Mouse (Mus musculus) gastrocnemius, adult 8-10 months (tissue): ENCODE results near the gene Acss3. TPM values are rescaled to one million over a fixed set of nuclear protein-coding genes. Genes with fewer than 3 reads are reported as not detected.

Experiments used
- DNase-seq, 2 experiments: peaks; one replicate each; pipeline ENCODE4 v3.0.0; 2022; ENCODE audit warnings: low spot score in 2 of 2
- total RNA-seq, 4 experiments: library from RNA; stranded (reverse); gene quantifications; 2 replicates each; pipeline ENCODE4 v1.2.4; 2022

Acss3 gene
- total RNA-seq, 4 experiments from 2014 or later, result 5.1 to 6.3 (median 5.8) TPM

GRCm38 (mm10) chr10:107021118-107021517 is 102.3 kb downstream of the Acss3 start:
- no peak for DNase-seq

GRCm38 (mm10) chr10:107011142-107011541 is 112.3 kb downstream of the Acss3 start:
- DNase-seq, result no peak

DNA sequence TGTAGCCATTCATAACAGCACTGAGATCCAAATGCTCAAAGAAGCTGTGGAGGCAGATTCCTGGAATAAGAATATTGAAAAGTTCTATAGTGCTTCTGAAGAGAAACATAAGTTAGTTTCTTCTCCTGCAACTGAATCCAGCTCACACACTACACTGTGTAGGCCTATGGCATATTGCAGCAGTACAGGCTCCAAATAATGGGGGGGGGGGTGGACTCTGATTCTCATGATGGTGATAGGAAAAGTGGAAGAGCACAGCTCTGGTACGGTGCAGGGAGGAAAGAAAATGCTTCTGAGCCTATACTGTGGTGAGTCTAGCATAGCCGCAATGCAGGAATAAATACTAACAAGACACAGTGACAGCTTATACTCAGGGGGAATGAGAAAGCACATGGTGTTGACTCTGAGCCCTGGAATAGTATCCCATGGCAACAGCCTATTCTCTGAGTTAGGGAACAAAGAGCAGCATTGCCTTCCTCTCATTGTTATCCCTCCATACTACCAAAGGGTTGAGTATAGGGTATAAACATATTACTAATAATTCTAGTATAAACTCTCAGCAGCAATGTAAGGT is 125.3 kb downstream of the Acss3 start:
- no peak for DNase-seq

GRCm38 (mm10) chr10:106989478-106989877 is 134.0 kb downstream of the Acss3 start:
- DNase-seq, result no peak

DNA sequence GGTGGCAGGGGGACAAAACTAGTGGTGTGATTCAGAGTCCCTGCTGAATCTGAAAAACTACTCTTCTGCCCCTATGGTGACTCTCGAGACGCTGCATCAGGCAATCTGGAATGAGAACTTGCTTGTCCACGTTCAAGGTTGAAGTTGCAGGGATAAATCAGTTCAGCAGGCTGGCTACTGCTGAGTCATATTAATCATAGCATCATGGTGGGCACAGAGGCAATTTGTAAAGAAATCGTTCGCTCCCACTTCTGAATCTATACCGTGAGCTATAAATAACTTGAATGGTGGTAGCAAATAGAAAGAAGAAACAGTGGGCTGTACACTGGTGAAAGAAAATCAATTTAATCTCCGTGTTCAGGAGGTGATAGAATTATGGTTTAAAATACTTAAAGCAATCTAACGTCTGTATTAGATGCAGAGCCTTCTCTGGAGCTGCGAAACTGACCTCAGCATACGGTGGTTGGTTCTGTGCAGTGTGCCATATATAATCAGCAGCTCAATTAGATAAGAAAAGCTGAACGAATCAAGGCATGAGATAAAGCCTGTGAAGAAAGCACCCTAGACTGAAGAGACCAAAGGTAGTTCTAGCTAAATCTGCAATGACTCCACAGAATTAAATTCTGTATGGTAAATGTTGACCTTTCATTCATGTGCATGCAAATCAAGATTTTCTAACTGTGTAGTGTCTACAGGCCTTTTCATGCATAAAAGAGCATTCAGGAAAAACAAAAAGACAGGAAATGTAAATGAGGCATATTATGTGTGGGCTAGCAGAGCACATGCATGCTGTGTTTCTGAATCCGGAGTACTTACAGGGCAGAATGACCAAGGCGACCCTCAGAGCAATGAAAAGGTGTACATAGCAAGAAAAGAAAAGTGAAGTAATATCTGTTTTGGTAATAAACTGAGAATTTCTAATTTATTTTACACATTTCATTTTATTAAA is 148.0 kb downstream of the Acss3 start:
- no peak for DNase-seq

- no peak for DNase-seq
These were observed 164.4 kb downstream of the Acss3 start for GRCm38 (mm10) chr10:106959026-106959425.

GRCm38 (mm10) chr10:106941380-106941779 is 182.1 kb downstream of the Acss3 start:
- DNase-seq, result no peak

DNA sequence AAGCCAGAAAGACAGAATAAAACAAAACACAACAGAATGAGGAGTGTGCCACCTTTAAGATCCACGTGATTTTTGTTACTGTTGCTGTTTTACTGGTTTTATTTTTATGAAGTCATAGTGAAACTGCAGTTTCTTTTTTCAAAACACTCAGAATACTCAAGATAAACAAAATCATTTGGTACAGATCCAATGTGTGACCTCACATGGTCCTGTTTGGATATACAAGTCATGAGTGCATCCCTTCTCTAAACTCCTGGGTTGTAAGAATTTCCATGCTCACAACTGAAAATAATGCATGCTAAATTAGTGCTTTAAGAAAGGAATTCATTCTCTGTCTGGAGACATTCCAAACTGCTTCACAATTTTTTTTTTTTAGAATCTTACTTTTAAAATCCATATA is 184.0 kb downstream of the Acss3 start:
- DNase-seq, result no peak

- DNase-seq, result no peak
These were observed 184.6 kb downstream of the Acss3 start for GRCm38 (mm10) chr10:106938851-106939250.

- no peak for DNase-seq
These were observed 186.5 kb downstream of the Acss3 start for GRCm38 (mm10) chr10:106936996-106937395.

DNA sequence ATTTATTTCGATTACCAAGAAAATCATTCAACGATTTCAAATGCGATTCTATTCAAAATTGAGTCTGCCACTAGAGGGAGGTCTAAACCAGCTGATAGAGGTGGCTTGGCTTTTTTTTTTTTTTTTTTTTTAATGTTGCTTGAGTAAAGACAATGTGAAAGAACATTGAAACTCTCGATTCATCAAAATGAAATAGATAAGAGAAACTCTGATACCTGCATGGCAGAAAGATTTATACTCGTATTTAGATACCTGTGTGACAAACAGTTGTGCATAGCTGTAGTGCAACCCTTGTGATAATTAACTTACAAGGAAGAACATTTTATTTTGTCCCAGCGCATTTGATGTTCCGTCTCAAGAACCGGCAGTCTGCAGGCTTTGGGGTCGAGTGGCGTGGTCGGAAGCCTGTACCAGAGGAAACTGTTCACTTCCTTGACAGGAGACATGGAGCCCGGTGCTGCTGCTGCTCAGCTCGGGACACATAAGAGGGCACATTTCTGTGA is 190.8 kb downstream of the Acss3 start:
- no peak for DNase-seq

DNA sequence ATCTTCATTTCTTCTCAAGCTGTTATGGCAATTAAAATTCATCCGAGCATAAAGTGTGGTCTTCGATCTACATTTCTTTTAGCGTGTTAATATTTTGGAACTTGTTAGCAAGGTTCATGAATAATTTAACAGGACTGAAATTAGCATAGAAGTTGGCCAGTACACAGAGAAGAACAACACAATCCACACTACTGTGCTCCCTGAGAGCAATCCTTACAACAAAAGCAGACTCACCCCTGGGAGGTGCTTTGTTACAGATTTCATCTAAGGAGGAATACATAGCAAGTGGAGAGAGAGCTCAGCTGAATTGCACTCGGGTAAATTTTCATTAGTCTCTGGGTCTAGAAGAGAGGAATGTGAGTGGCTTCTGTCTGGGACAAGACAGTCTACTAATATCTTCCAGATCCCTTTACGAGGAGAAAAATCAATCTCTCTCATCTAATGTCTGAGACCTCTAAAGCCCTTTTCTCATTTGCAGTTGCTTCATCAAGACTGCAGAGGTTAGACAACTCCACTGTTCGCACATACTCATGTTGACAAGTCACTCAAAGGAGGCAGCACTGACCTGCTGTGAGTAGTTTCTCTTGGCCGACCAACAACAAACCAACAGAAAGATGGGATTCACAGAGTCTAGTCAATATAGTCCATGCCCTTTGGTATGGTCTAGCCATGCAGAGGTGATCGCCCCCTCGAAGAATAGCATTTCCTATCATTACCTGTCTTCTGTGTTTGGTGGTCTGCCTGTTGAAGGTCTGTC is 194.7 kb downstream of the Acss3 start:
- DNase-seq, result no peak

GRCm38 (mm10) chr10:106924798-106925197 is 198.7 kb downstream of the Acss3 start:
- no peak for DNase-seq

DNA sequence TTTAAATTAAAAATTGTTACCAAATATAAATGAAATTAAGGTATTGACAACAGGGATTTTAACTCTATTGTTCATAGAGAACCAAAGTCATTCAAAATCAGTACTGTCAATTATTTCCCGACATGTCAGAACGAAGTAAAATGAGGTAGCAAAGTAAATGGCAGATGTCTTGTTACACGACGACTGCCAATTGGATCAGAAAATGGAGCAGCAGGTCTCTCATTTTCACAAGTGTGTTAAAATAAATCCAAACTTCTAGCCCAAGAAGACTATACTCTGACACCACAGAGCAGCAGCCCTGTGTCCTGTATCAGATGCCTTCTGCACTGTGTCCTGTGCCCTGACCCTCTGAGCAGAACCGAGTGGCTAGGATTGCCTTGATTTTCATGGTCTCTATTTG is 199.1 kb downstream of the Acss3 start:
- DNase-seq, result no peak

DNA sequence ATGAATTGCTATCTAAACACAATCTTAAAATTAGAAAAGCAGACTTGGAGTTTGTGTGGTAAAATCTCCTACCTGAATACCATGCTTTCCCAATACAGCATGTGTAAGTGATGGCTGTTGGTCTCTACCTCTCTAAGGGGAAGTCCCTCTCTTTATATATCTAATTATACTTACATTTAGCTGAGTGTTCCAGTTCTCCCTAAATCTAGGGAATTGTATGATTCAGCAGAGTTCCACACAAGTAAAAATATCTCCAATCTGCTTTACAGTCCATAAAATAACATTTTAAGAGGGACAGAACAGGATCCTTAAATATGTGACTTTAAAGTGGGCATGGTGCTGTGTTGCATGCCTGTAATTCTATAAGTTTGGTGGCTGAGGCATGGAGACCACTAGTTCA is 208.6 kb downstream of the Acss3 start:
- DNase-seq, result no peak

DNA sequence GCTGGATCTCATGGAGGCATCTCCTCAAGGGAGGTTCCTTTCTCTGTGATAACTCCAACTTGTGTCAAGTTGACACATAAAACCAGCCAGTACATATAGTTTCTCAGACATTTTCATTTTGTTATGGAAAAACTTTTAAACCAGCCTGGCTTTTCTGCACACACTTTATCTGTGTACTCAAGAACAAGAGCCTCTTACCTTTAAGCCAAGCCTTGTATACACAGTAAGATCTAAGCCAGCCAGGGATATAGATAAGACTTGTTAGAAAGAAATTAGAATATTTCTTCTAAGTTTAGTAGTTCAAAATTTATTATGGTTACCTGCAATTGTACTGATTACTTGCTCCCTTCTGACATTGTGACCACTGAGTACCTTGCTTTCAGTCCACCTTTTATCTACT is 209.2 kb downstream of the Acss3 start:
- DNase-seq, result no peak

GRCm38 (mm10) chr10:106913032-106913431 is 210.4 kb downstream of the Acss3 start:
- no peak for DNase-seq

DNA sequence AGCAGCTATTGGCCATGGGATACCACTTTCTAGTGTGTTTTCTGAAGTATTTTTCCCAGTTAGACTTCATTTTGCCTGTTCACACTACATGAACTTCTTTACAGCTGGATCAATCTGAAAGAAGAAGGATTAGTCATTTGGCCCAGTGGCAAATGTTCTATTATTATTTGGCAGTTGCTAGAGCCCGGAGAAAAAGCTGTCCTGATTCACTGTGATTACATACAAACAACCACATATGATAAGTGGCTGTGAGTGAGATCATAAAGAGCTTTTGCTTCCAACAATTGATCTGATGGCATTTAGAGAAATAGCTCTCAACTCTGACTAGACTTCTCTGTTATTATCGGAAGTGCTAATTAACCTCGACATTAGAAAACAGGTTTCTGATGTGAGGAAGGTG is 213.4 kb downstream of the Acss3 start:
- no peak for DNase-seq

DNA sequence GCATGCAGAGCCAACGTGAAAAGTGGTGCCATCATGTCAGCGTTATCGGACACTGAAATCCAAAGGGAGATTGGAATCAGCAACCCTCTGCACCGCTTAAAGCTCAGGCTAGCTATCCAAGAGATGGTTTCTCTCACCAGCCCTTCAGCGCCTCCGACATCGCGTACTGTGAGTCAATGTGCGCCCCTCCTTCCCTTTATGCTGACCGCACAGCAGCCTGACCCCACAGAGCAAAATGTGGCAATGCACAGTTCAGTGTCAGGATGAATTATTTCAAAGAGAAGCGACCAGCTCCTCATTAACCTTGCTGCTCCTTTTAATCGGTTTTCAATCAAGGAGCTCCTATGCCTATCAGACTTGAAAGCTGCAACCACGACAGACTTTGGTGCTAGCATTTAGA is 227.1 kb downstream of the Acss3 start:
- DNase-seq, result no peak
